Mouse (Mus musculus) stomach, adult 2 months (tissue): Measurements from ENCODE around the gene Lrrc34. TPM values are rescaled to one million over a fixed set of nuclear protein-coding genes. Genes with fewer than 3 reads are reported as not detected.

Experiments
- polyA plus RNA-seq: library from polyadenylated mRNA; depleted of rRNA; stranded (reverse); fragments of >200 nt; gene quantifications from 2 replicates; pipeline ENCODE4 v1.2.3, GENCODE M21; 2012; rRNA removed

The Lrrc34 gene
- not detected in 2 replicates for polyA plus RNA-seq

DNA sequence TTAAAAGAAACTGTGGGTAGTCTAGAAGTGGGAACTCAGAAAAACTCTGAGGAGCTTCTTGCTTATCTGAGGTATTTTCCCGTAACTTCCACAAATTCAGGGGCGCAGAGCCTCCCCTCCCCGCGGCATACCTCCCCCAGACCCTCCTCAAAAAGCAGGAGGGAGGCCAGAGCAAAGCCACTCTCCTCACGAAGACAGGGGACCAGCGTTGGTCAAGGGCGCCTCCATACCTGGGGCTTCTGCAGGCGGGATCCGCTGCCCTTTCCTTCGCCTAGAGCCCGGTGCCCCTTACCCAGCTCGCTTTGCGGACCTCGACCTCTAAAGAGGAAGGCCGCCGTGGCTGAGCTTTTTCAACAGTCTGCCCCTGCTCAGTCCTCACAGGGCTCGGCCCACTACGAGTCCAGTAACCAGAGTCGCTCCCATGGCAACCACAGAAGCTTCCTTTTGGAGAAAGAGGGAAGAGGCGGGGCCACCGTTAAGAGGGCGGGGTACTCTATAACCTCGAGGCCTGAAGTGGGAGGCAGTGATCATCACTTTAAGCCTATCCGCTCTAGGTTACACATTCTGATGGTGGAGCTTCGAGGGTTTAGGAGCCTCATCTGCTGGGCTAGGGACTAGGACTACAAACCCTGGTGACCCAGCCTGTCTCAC is at the start of gene Lrrc34:
Lrrc34 (minus strand) TSS at position 430 of the 651 bp plus-strand sequence.

DNA sequence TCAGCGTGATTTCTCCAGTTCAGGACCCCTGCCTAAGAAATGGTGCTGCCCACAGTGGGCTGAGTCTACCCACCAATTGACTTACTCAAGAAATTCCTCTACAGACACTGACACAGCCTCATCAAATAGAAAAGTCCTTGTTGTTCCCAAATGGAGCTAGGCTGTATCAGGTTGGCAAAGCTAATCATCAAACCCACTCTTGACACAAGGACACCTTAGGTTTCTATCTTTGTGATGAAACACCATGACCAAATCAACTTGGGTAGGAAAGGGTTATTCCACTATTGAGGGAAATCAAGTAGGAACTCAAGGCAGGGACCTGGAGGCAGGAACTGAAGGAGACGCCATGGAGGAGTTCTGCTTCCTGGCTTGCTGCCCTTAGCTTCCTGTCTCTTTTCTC is 3.5 kb downstream of the Lrrc34 start, which contains the start of gene Lrriq4:
Lrriq4 (plus strand) TSS at position 301 of the 400 bp plus-strand sequence.

DNA sequence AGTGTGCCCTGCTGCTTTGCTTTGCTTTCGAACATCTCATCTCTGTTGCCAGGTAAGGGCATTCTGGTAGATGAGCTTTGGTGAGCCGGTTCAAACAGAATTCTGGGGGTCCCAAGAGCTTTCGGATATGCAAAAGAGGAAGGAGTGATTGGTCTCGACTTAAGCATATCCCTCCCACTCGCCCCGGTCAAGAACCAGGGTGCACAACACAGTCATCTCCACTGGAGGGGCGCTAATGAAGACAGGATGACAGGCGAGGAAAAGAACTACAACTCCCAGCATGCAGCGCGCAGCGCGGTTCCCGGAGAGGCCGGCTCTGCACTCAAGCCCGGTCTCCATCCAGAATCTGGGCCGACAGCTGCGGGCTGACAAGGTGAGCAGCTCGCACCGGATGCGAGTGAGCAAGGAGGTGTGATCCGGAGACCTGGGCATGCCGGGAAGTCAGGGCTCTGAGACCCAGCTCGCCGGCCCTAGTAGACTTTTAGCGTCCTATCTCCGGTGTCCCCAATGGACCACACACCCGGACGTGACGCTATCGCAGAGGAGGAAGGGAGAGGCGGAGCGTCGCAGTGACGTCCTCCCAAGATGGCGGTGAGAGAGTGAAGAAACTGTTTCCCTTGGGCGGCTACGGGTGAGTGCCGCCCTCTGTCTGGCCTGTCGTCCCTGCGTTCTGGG is 45.5 kb downstream of the Lrrc34 start, which contains the start of gene Mynn:
Mynn (plus strand) TSS at position 1 of the 675 bp plus-strand sequence.

DNA sequence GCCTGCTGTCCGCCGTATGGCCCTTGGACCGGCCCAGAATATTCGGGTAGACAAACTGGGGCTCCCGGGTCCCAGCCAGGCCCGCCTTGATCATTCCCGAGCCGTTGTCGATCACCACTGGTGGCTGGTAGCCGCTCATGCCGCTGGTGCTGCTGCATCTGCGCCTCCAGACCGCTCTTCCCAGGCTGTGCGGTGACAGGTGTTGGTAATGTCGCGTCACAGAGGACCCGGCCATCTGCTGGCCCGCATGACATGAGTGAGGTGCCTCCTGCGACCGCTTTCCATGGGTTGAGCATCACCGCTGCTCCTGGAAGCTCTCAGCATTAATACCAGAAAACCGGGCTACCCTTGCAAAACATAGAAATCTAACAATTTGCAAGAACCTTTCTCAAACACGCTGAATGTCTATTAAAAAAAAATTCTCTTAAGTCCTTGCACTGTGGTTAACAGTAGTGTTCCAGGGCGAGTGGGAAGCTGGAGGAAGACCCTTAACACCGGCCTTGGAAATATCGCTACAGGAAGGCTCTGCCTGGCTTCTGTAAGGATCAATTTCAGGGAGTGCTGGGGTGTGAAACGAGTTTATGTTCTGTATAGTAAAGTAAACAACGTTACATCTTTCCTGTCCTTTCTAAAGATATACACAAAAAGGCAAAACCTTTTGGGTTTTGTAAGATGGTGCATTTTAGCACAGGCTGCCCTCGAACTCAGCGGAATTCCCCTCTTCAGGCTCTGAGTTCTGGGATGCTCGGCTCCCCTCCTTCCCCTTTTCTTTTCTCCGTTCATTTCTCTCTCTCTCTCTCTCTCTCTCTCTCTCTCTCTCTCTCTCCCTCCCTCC is 47.7 kb downstream of the Lrrc34 start, which contains the start of gene Actrt3:
Actrt3 (minus strand) TSS at position 229 of the 835 bp plus-strand sequence.

Other genes starting within 250 kb of the Lrrc34 start
- 5.2 and 8.6 TPM in 2 replicates for gene Mecom, start 99.9 kb downstream of the Lrrc34 start, polyA plus RNA-seq
- gene Actrt3, start 47.9 kb downstream of the Lrrc34 start, polyA plus RNA-seq, result not detected in 2 replicates
- 1.5 and 3.3 TPM in 2 replicates for gene Mynn, start 45.8 kb downstream of the Lrrc34 start, polyA plus RNA-seq
- gene Lrriq4, start 3.4 kb downstream of the Lrrc34 start, polyA plus RNA-seq, result not detected in 2 replicates
- gene Lrrc31, start 52.0 kb upstream of the Lrrc34 start, polyA plus RNA-seq, result 1.5 and 2.6 TPM in 2 replicates
- not detected in 2 replicates for gene Samd7, start 98.4 kb upstream of the Lrrc34 start, polyA plus RNA-seq
- 3.8 and 5.9 TPM in 2 replicates for gene Sec62, start 145.0 kb upstream of the Lrrc34 start, polyA plus RNA-seq
- 5.9 and 6.6 TPM in 2 replicates for gene Gpr160, start 208.1 kb upstream of the Lrrc34 start, polyA plus RNA-seq